Mouse (Mus musculus): ENCODE measurements at regions not wholly inside any gene's neighbourhood (a gene's known extent, or its start where the extent isn't known, plus 50 kb on each side); places are given as distances from the start of the nearest gene placed in this dataset.

GRCm38 (mm10) chr3:143954822-143955221 is 250.2 kb downstream of the Lmo4 start:
- Histone ChIP-seq H3K9ac (ENCODE audit: low read depth, poor library complexity, severe bottlenecking) (no peak overlapping the region), H3K27ac (ENCODE audit: insufficient read depth, low read length) (no peak overlapping the region), H3K36me3 (ENCODE audit: control insufficient read depth, insufficient read depth, low read length, poor library complexity, severe bottlenecking) (no peaks in the 10 kb centered on the region), H3K4me1 (ENCODE audit: control insufficient read depth, insufficient read depth, low read length) (no peaks in the 10 kb centered on the region), H3K9me3 (replicated peaks; ENCODE audit: control insufficient read depth, insufficient read depth, low read length, poor library complexity, severe bottlenecking) (no peaks in the 10 kb centered on the region), H3K4me3 (ENCODE audit: low read depth, low read length) (no peak overlapping the region), H3K27me3 (ENCODE audit: control insufficient read depth, insufficient read depth, low read length, poor library complexity, severe bottlenecking) (no peaks in the 10 kb centered on the region; the same call in 1 of the 2 replicates)
- TF ChIP-seq EP300 (IDR thresholded peaks at IDR 0.05; ENCODE audit: insufficient read depth, low read depth, low read length) (no peak), POLR2A (IDR thresholded peaks at IDR 0.05; ENCODE audit: insufficient read depth, low read length) (no peak), CTCF (IDR thresholded peaks at IDR 0.05; ENCODE audit: low read depth, low read length) (no peak)

DNA sequence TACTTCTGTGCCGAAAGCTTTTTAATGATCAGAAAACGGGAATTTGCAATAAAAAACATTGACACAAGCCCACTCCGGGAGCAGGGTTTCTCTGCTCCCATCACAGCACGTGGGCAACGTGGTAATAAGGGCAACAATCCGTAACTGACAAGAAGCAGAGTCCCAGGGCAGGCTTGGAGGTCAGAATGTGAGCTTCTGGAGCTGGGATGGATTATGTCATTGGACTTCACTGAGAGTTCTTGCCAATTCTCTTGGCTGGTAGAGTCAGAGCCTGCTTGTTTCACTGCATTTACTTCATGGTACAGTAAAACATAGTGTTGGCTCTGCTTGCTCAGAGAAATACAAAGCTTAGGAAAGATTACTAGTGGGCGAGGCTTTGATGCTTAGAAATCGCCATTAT is 252.7 kb downstream of the Lmo4 start:
- no peak overlapping the region for H3K9ac ChIP-seq (ENCODE audit: low read depth, poor library complexity, severe bottlenecking)
- H3K4me1 ChIP-seq (ENCODE audit: control insufficient read depth, insufficient read depth, low read length) = no peaks in the 10 kb centered on the region
- no peaks in the 10 kb centered on the region for H3K9me3 ChIP-seq (replicated peaks; ENCODE audit: control insufficient read depth, insufficient read depth, low read length, poor library complexity, severe bottlenecking)
- no peak overlapping the region for H3K27ac ChIP-seq (ENCODE audit: insufficient read depth, low read length)
- no peaks in the 10 kb centered on the region; the same call in 1 of the 2 replicates for H3K27me3 ChIP-seq (ENCODE audit: control insufficient read depth, insufficient read depth, low read length, poor library complexity, severe bottlenecking)
- H3K4me3 ChIP-seq (ENCODE audit: low read depth, low read length) = no peak overlapping the region
- no peak for TF ChIP-seq POLR2A (IDR thresholded peaks at IDR 0.05; ENCODE audit: insufficient read depth, low read length)
- TF ChIP-seq CTCF (IDR thresholded peaks at IDR 0.05; ENCODE audit: low read depth, low read length) = no peak
- no peak for TF ChIP-seq EP300 (IDR thresholded peaks at IDR 0.05; ENCODE audit: insufficient read depth, low read depth, low read length)
- H3K36me3 ChIP-seq (ENCODE audit: control insufficient read depth, insufficient read depth, low read length, poor library complexity, severe bottlenecking) = no peaks in the 10 kb centered on the region

GRCm38 (mm10) chr3:143949656-143950055 is 255.4 kb downstream of the Lmo4 start:
- TF ChIP-seq POLR2A (IDR thresholded peaks at IDR 0.05; ENCODE audit: insufficient read depth, low read length) = no peak
- TF ChIP-seq CTCF (IDR thresholded peaks at IDR 0.05; ENCODE audit: low read depth, low read length) = no peak
- TF ChIP-seq EP300 (IDR thresholded peaks at IDR 0.05; ENCODE audit: insufficient read depth, low read depth, low read length) = no peak
- H3K27ac ChIP-seq (ENCODE audit: insufficient read depth, low read length) = no peak overlapping the region
- no peak overlapping the region for H3K9ac ChIP-seq (ENCODE audit: low read depth, poor library complexity, severe bottlenecking)
- H3K4me1 ChIP-seq (ENCODE audit: control insufficient read depth, insufficient read depth, low read length) = no peaks in the 10 kb centered on the region
- H3K4me3 ChIP-seq (ENCODE audit: low read depth, low read length) = no peak overlapping the region
- H3K36me3 ChIP-seq (ENCODE audit: control insufficient read depth, insufficient read depth, low read length, poor library complexity, severe bottlenecking) = no peaks in the 10 kb centered on the region
- H3K9me3 ChIP-seq (replicated peaks; ENCODE audit: control insufficient read depth, insufficient read depth, low read length, poor library complexity, severe bottlenecking) = 0 out of 2 replicates have a peak, but pooled peaks cover 4% of the 10 kb centered on the region
- no peaks in the 10 kb centered on the region; the same call in 1 of the 2 replicates for H3K27me3 ChIP-seq (ENCODE audit: control insufficient read depth, insufficient read depth, low read length, poor library complexity, severe bottlenecking)

DNA sequence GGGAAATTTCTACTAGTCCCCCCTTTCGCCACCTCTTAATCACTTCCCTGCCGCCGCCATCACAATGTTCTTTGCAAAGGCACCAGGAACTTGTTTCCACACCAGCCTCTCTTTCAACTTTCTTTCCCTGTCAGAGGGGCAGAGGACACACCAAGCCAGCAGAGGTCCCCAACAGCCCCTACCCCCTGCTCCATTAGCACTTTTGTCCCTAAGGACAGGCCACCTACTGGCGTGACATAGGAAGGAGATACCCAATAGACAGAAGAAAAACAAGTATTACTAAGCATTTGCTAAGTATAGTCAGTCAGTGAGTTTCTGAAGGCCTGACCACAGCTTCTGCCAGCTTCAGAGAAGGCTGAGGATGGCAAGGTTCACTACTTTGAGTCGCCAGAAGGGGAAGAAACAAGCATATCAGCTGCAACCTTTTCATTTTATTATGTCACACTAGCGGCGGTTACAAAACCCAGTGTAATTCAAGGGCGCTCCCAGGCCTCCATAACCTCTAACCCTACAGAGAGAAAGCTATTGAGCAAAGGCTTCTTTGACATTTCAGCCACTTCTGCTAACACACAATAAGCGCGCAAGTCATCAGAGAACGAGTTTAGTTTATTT is 255.9 kb downstream of the Lmo4 start:
- 0 out of 2 replicates have a peak, but pooled peaks cover 4% of the 10 kb centered on the region for H3K9me3 ChIP-seq (replicated peaks; ENCODE audit: control insufficient read depth, insufficient read depth, low read length, poor library complexity, severe bottlenecking)
- H3K9ac ChIP-seq (ENCODE audit: low read depth, poor library complexity, severe bottlenecking) = no peak overlapping the region
- H3K36me3 ChIP-seq (ENCODE audit: control insufficient read depth, insufficient read depth, low read length, poor library complexity, severe bottlenecking) = no peaks in the 10 kb centered on the region
- H3K4me1 ChIP-seq (ENCODE audit: control insufficient read depth, insufficient read depth, low read length) = no peaks in the 10 kb centered on the region
- TF ChIP-seq EP300 (IDR thresholded peaks at IDR 0.05; ENCODE audit: insufficient read depth, low read depth, low read length) = no peak
- TF ChIP-seq POLR2A (IDR thresholded peaks at IDR 0.05; ENCODE audit: insufficient read depth, low read length) = no peak
- no peak for TF ChIP-seq CTCF (IDR thresholded peaks at IDR 0.05; ENCODE audit: low read depth, low read length)
- H3K27me3 ChIP-seq (ENCODE audit: control insufficient read depth, insufficient read depth, low read length, poor library complexity, severe bottlenecking) = no peaks in the 10 kb centered on the region; the same call in 1 of the 2 replicates
- no peak overlapping the region for H3K27ac ChIP-seq (ENCODE audit: insufficient read depth, low read length)
- no peak overlapping the region for H3K4me3 ChIP-seq (ENCODE audit: low read depth, low read length)

DNA sequence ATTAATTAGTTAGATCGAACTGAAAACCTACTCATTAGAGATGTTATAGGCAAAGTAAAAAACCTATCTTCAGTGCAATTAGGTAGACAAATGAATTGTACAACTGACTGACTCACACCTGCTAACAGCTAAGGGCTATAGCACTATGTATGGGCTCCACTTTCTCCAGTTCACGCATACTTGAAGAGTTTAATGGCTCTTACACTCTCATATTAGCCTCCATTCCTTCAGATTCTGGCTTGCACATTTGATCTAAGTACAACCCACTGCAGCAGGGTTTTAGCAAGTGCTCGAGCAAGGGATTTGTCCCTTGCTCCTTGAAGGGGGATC is 257.1 kb downstream of the Lmo4 start:
- Histone ChIP-seq H3K27ac (ENCODE audit: insufficient read depth, low read length) (no peak overlapping the region), H3K4me3 (ENCODE audit: low read depth, low read length) (no peak overlapping the region), H3K27me3 (ENCODE audit: control insufficient read depth, insufficient read depth, low read length, poor library complexity, severe bottlenecking) (no peaks in the 10 kb centered on the region; the same call in 1 of the 2 replicates), H3K4me1 (ENCODE audit: control insufficient read depth, insufficient read depth, low read length) (no peaks in the 10 kb centered on the region), H3K9me3 (replicated peaks; ENCODE audit: control insufficient read depth, insufficient read depth, low read length, poor library complexity, severe bottlenecking) (0 out of 2 replicates have a peak, but pooled peaks cover 4% of the 10 kb centered on the region), H3K36me3 (ENCODE audit: control insufficient read depth, insufficient read depth, low read length, poor library complexity, severe bottlenecking) (no peaks in the 10 kb centered on the region), H3K9ac (ENCODE audit: low read depth, poor library complexity, severe bottlenecking) (no peak overlapping the region)
- TF ChIP-seq EP300 (IDR thresholded peaks at IDR 0.05; ENCODE audit: insufficient read depth, low read depth, low read length) (no peak), POLR2A (IDR thresholded peaks at IDR 0.05; ENCODE audit: insufficient read depth, low read length) (no peak), CTCF (IDR thresholded peaks at IDR 0.05; ENCODE audit: low read depth, low read length) (no peak)

DNA sequence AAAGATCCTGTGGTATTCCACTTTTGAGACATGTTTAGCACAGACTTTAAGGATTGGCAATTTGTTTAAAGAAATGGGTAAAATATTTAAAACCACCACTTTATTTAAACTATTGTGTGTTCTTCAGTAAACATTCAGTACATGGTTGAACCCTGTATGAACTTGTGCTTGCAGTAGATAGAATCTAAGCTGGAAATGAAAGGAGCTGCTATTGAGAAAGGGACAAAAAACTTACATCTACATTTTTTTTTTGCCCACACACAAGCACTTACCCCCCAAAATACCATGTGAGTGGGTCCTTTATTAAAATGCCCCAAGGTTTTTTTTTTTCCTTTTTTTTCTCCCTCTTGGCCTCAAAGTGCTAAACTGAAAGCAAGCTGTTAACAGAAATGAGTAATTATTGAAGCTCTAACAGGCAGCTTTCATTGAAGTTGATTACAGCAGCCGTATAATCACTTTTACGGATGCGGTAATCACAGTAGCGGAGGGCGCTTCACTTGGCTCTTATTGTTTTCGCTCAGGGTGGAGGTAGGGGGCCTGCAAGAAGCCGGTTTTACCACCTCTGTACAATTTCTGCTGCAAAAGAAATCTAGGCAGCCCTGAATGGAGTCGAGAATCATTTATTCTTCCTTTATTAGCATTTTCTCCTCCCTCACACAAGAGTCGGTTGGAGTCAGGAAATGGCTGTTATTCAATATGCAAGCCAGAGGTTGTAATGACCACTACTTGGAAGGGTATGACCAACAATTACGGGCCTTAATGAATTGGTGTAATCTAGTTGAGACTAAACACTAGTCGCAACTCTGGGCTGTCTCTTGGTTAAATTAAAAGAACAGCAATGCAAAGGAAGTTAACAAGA is 257.7 kb downstream of the Lmo4 start:
- no peaks in the 10 kb centered on the region; the same call in 1 of the 2 replicates for H3K27me3 ChIP-seq (ENCODE audit: control insufficient read depth, insufficient read depth, low read length, poor library complexity, severe bottlenecking)
- H3K9ac ChIP-seq (ENCODE audit: low read depth, poor library complexity, severe bottlenecking) = no peak overlapping the region
- H3K4me3 ChIP-seq (ENCODE audit: low read depth, low read length) = no peak overlapping the region
- no peak overlapping the region for H3K27ac ChIP-seq (ENCODE audit: insufficient read depth, low read length)
- TF ChIP-seq POLR2A (IDR thresholded peaks at IDR 0.05; ENCODE audit: insufficient read depth, low read length) = no peak
- TF ChIP-seq EP300 (IDR thresholded peaks at IDR 0.05; ENCODE audit: insufficient read depth, low read depth, low read length) = no peak
- no peak for TF ChIP-seq CTCF (IDR thresholded peaks at IDR 0.05; ENCODE audit: low read depth, low read length)
- H3K9me3 ChIP-seq (replicated peaks; ENCODE audit: control insufficient read depth, insufficient read depth, low read length, poor library complexity, severe bottlenecking) = 0 out of 2 replicates have a peak, but pooled peaks cover 4% of the 10 kb centered on the region
- H3K36me3 ChIP-seq (ENCODE audit: control insufficient read depth, insufficient read depth, low read length, poor library complexity, severe bottlenecking) = no peaks in the 10 kb centered on the region
- H3K4me1 ChIP-seq (ENCODE audit: control insufficient read depth, insufficient read depth, low read length) = no peaks in the 10 kb centered on the region
